Mouse (Mus musculus) thymus, adult 2 months (tissue): Measurements from ENCODE around the gene Pigm.

Source experiments
- CTCF ChIP-seq: fragments of 200-500 bp; IDR thresholded peaks from 2 replicates; pipeline ENCODE4 v1.5.1; 2012; ENCODE audit warnings: mild to moderate bottlenecking, control low read depth, low read length, moderate library complexity, borderline replicate concordance; ENCODE audit not compliant: control insufficient read depth, poor library complexity, insufficient read depth; ENCODE audit errors: extremely low read depth
- POLR2A ChIP-seq: fragments of 200-500 bp; IDR thresholded peaks from 2 replicates; pipeline ENCODE4 v1.6.1; 2012; ENCODE audit warnings: mild to moderate bottlenecking, low read length, control low read depth, moderate library complexity; ENCODE audit not compliant: control insufficient read depth, poor library complexity, insufficient read depth; ENCODE audit errors: extremely low read depth

GRCm38 (mm10) chr1:172331422-172331947 is 44.9 kb upstream of the Pigm start:
- TF ChIP-seq POLR2A, result no peak
- TF ChIP-seq CTCF, result no peak
